Comparison of ENCODE assay signal across 20 mouse cellular contexts in the genomic region with DNA sequence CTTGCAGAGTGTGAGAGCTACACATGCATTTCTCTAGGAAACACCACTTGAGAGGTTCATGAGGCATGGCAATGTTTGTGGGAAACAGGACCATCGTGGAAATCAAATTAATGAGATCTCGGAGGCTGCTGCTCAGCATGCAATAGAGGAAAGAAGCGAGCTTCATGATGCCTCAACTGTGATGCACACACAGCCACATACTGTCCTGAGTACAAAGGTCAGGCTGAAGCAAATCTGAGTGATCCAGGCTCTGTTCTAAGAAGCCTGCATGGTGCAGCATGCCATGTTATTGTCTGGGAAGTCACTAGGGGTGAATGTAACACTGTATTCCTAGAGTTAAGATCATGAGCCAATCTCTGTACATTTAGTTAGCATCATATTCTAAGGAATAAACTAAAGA.
DNase-seq lines count a peak whose midpoint lies in the region; ATAC-seq lines count a peak whose summit lies in the region.
"Had no signal": no experiment of that assay in that cellular context is flagged by ENCODE, and none has a peak within 500 bp of the region (broad histone marks: within the 10 kb centered on the region; RNA-seq: fewer than 3 reads in every experiment).

No protein-coding gene starts in this region.

- DNase-seq in heart, embryonic 10.5 days (ENCODE audit: low spot score): no peak
- no peak for DNase-seq in heart, postnatal 25 days (ENCODE audit: low spot score)
- no peak for DNase-seq in lung, postnatal 25 days (ENCODE audit: low spot score)
- no peak for DNase-seq in frontal cortex, postnatal 10 days (ENCODE audit: low spot score in 2 of 2)
- DNase-seq: adrenal gland, adult 2 months; cerebellum, postnatal 10 days; gastrocnemius, postnatal 25 days; kidney, adult 11 months; kidney, postnatal 10 days; left cerebral cortex, postnatal 4 days; lung, postnatal 14 days; right cerebral cortex, postnatal 14 days; thymus, postnatal 4 days had no signal

- H3K27ac ChIP-seq in heart, embryonic 10.5 days: peak overlapping the region; percentile 47; the same call in 1 of the 2 replicates
- peak overlapping the region; percentile 66; the same call in 1 of the 2 replicates for H3K27ac ChIP-seq in hindbrain, embryonic 13.5 days
- no peak overlapping the region for H3K27ac ChIP-seq in hindbrain, embryonic 12.5 days
- peak overlapping the region; percentile 56 for H3K27ac ChIP-seq in lung, embryonic 15.5 days
- H3K27ac ChIP-seq in neural tube, embryonic 14.5 days (ENCODE audit: low read depth, low read length): peak overlapping the region; percentile 39; the same call in 1 of the 2 replicates
- H3K27ac ChIP-seq: forebrain, embryonic 13.5 days; liver, embryonic 12.5 days had no signal

- ATAC-seq in hindbrain, embryonic 13.5 days (ENCODE audit: low FRiP score): no peak
- ATAC-seq in hindbrain, embryonic 12.5 days (ENCODE audit: low FRiP score): no peak
- ATAC-seq in lung, embryonic 15.5 days (ENCODE audit: borderline replicate concordance, extremely low read depth, low FRiP score, low TSS enrichment): no peak
- 0 out of 2 replicates have a peak, but pooled peaks have one; percentile 24 for ATAC-seq in neural tube, embryonic 14.5 days (ENCODE audit: low read depth)
- ATAC-seq: forebrain, embryonic 13.5 days had no signal

- H3K9ac ChIP-seq in hindbrain, embryonic 13.5 days: no peak overlapping the region
- H3K9ac ChIP-seq in hindbrain, embryonic 12.5 days: no peak overlapping the region
- H3K9ac ChIP-seq in lung, embryonic 15.5 days: no peak overlapping the region
- no peak overlapping the region for H3K9ac ChIP-seq in neural tube, embryonic 14.5 days (replicated peaks; ENCODE audit: low read depth, low read length)
- H3K9ac ChIP-seq: forebrain, embryonic 13.5 days; liver, embryonic 12.5 days had no signal

- 87% methylated on average over 3 of the region's 3 CpGs for WGBS in heart, embryonic 10.5 days
- 65% methylated on average over 3 of the region's 3 CpGs for WGBS in hindbrain, embryonic 13.5 days
- WGBS in hindbrain, embryonic 12.5 days: 71% methylated on average over 3 of the region's 3 CpGs
- WGBS in lung, embryonic 15.5 days: 50% methylated on average over 3 of the region's 3 CpGs
- WGBS in neural tube, embryonic 14.5 days: 61% methylated on average over 3 of the region's 3 CpGs

- no peak overlapping the region for H3K4me2 ChIP-seq in hindbrain, embryonic 13.5 days
- no peak overlapping the region for H3K4me2 ChIP-seq in hindbrain, embryonic 12.5 days (replicated peaks)
- H3K4me2 ChIP-seq in lung, embryonic 15.5 days: no peak overlapping the region
- no peak overlapping the region for H3K4me2 ChIP-seq in neural tube, embryonic 14.5 days (ENCODE audit: low read depth, low read length)
- H3K4me2 ChIP-seq: forebrain, embryonic 13.5 days; liver, embryonic 12.5 days had no signal

- H3K4me1 ChIP-seq in heart, embryonic 10.5 days: peaks cover 50% of the 10 kb centered on the region
- peaks cover 18% of the 10 kb centered on the region for H3K4me1 ChIP-seq in hindbrain, embryonic 13.5 days (replicated peaks)
- H3K4me1 ChIP-seq in hindbrain, embryonic 12.5 days: peaks cover 3% of the 10 kb centered on the region
- peaks cover 29% of the 10 kb centered on the region for H3K4me1 ChIP-seq in lung, embryonic 15.5 days
- 0 out of 2 replicates have a peak, but pooled peaks cover 2% of the 10 kb centered on the region for H3K4me1 ChIP-seq in neural tube, embryonic 14.5 days (ENCODE audit: control insufficient read depth, insufficient read depth, low read length)
- H3K4me1 ChIP-seq: forebrain, embryonic 13.5 days had no signal

- H3K9me3 ChIP-seq in heart, embryonic 10.5 days: no peaks in the 10 kb centered on the region
- no peaks in the 10 kb centered on the region for H3K9me3 ChIP-seq in hindbrain, embryonic 13.5 days
- no peaks in the 10 kb centered on the region for H3K9me3 ChIP-seq in hindbrain, embryonic 12.5 days (replicated peaks)
- no peaks in the 10 kb centered on the region for H3K9me3 ChIP-seq in lung, embryonic 15.5 days
- no peaks in the 10 kb centered on the region for H3K9me3 ChIP-seq in neural tube, embryonic 14.5 days (ENCODE audit: control insufficient read depth, low read length)
- H3K9me3 ChIP-seq: forebrain, embryonic 13.5 days; liver, embryonic 12.5 days had no signal

- no peaks in the 10 kb centered on the region for H3K27me3 ChIP-seq in heart, embryonic 10.5 days (ENCODE audit: insufficient read depth, poor library complexity, severe bottlenecking)
- H3K27me3 ChIP-seq in hindbrain, embryonic 13.5 days: no peaks in the 10 kb centered on the region
- H3K27me3 ChIP-seq in hindbrain, embryonic 12.5 days: no peaks in the 10 kb centered on the region
- no peaks in the 10 kb centered on the region for H3K27me3 ChIP-seq in lung, embryonic 15.5 days
- no peaks in the 10 kb centered on the region for H3K27me3 ChIP-seq in neural tube, embryonic 14.5 days (ENCODE audit: control insufficient read depth, insufficient read depth, low read length)
- H3K27me3 ChIP-seq: CH12.LX; forebrain, embryonic 13.5 days; liver, embryonic 12.5 days had no signal

- H3K4me3 ChIP-seq in heart, embryonic 10.5 days: no peak overlapping the region
- no peak overlapping the region for H3K4me3 ChIP-seq in hindbrain, embryonic 13.5 days
- no peak overlapping the region for H3K4me3 ChIP-seq in hindbrain, embryonic 12.5 days
- no peak overlapping the region for H3K4me3 ChIP-seq in lung, embryonic 15.5 days
- H3K4me3 ChIP-seq in neural tube, embryonic 14.5 days (ENCODE audit: low read depth, low read length): no peak overlapping the region
- H3K4me3 ChIP-seq: forebrain, embryonic 13.5 days; liver, embryonic 12.5 days had no signal

- intact Hi-C loops in heart, postnatal 25 days (cut with DNase I): no loop called here

- peaks cover 21% of the 10 kb centered on the region; the same call in 1 of the 2 replicates for H3K36me3 ChIP-seq in heart, embryonic 10.5 days
- peaks cover 10% of the 10 kb centered on the region; the same call in 1 of the 2 replicates for H3K36me3 ChIP-seq in hindbrain, embryonic 13.5 days
- H3K36me3 ChIP-seq in hindbrain, embryonic 12.5 days: 0 out of 2 replicates have a peak, but pooled peaks cover 6% of the 10 kb centered on the region
- H3K36me3 ChIP-seq in lung, embryonic 15.5 days: no peaks in the 10 kb centered on the region
- no peaks in the 10 kb centered on the region for H3K36me3 ChIP-seq in neural tube, embryonic 14.5 days (ENCODE audit: control insufficient read depth, insufficient read depth, low read length)
